Mouse (Mus musculus) liver, embryonic 11.5 days (tissue): ENCODE measurements around the gene Anxa2. TPM values are rescaled to one million over a fixed set of nuclear protein-coding genes. Genes with fewer than 3 reads are reported as not detected.

Experiments
- ATAC-seq: fragments of 200-750 bp; cut with Nextera tagmentation; replicated peaks from 2 replicates; pipeline ENCODE4 v1.8.0; 2017; ENCODE audit warnings: moderate number of reproducible peaks, mild to moderate bottlenecking, moderate TSS enrichment, moderate library complexity; ENCODE audit not compliant: low FRiP score
- DNase-seq: peaks from one replicate; pipeline ENCODE4 v3.0.0-alpha.2; 2017; ENCODE audit warnings: low spot score
- H3K27ac ChIP-seq: fragments of 300-500 bp; sonication (generic); 2 replicates; pipeline ENCODE4 v1.5.1; 2014; ENCODE audit warnings: mild to moderate bottlenecking, low read depth, low read length, control low read depth
- H3K27me3 ChIP-seq: fragments of 300-500 bp; sonication (generic); replicated peaks from 2 replicates; pipeline ENCODE4 v1.6.1; 2014; ENCODE audit warnings: low read length, mixed read lengths; ENCODE audit not compliant: control insufficient read depth, insufficient read depth
- H3K36me3 ChIP-seq: fragments of 300-500 bp; sonication (generic); 2 replicates; pipeline ENCODE4 v1.6.1; 2014; ENCODE audit warnings: mild to moderate bottlenecking, low read length, moderate library complexity, mixed read lengths; ENCODE audit not compliant: control insufficient read depth, insufficient read depth
- H3K4me1 ChIP-seq: fragments of 300-500 bp; sonication (generic); replicated peaks from 2 replicates; pipeline ENCODE4 v1.6.1; 2014; ENCODE audit warnings: low read length, mixed read lengths; ENCODE audit not compliant: control insufficient read depth, insufficient read depth
- H3K4me2 ChIP-seq: fragments of 300-500 bp; sonication (generic); 2 replicates; pipeline ENCODE4 v1.6.1; 2014; ENCODE audit warnings: mild to moderate bottlenecking, control low read depth, moderate library complexity
- H3K4me3 ChIP-seq: fragments of 300-500 bp; sonication (generic); 2 replicates; pipeline ENCODE4 v1.5.1; 2014; ENCODE audit warnings: low read depth, low read length, control low read depth
- H3K9ac ChIP-seq: fragments of 300-500 bp; sonication (generic); 2 replicates; pipeline ENCODE4 v1.6.1; 2014; ENCODE audit warnings: low read depth, low read length, control low read depth
- H3K9me3 ChIP-seq: fragments of 300-500 bp; sonication (generic); 2 replicates; pipeline ENCODE4 v1.6.1; 2016; ENCODE audit warnings: low read length, inconsistent platforms, mixed read lengths; ENCODE audit not compliant: control insufficient read depth
- whole genome bisulfite sequencing: fragments of 180-500 bp; shearing (Covaris S2); extraction: QIAGEN DNeasy Blood & Tissue Kit; methylation state at CpG from one replicate; pipeline ENCODE4 v1.1.7; 2014; 5-methylcytosine and 5-hydroxymethylcytosine counted together
- polyA plus RNA-seq: library from polyadenylated mRNA; unstranded; fragments of >200 nt; fragmentation: Nextera tagmentation; extraction: Ambion mirVana; gene quantifications from 2 replicates; pipeline ENCODE4 v1.2.1, GENCODE M21; 2014

Anxa2 gene
- polyA plus RNA-seq, 1 experiment from 2014 or later, result 159 TPM

DNA sequence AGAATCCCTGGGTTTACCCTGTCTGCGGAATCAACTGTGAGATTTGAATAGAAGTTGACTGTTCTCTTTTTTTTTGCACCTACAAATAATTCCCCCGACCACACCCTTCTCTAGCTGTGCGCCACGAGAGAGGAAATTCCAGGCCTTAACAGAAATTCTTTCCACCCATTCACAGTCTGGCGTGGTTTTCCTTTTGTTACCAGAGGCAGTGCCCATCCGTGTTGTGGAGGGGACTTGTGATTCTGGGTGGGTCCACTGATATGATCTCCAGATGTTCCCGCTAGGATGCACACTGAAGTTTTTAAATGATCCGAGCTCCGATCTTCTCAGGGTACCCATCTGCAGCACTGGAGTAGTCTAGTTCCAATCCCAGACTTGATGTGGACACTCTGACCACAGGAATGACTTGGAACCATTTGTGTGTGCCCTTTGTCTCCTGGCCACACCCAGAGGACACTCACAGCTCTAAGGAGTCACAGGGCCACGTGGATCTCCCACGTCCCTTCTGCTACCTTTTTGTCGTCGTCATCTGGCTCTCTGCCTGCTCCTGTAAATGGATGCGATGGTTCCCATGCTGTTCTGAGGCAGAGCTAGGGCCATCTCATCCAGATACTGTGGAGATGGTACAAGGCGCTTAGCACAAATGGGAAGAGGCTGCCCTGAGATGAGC, 3.1 kb downstream of the Anxa2 start:
- H3K4me2 ChIP-seq, result no peak overlapping the region
- 79% methylated on average over 15 of the region's 15 CpGs for WGBS
- no peak for ATAC-seq
- H3K4me3 ChIP-seq, result no peak overlapping the region
- H3K27me3 ChIP-seq, result peaks cover 16% of the 10 kb centered on the region; the same call in 1 of the 2 replicates
- H3K27ac ChIP-seq, result no peak overlapping the region
- H3K9me3 ChIP-seq, result no peaks in the 10 kb centered on the region
- H3K9ac ChIP-seq, result no peak overlapping the region
- no peaks in the 10 kb centered on the region for H3K36me3 ChIP-seq
- no peak for DNase-seq
- peaks cover 38% of the 10 kb centered on the region for H3K4me1 ChIP-seq

DNA sequence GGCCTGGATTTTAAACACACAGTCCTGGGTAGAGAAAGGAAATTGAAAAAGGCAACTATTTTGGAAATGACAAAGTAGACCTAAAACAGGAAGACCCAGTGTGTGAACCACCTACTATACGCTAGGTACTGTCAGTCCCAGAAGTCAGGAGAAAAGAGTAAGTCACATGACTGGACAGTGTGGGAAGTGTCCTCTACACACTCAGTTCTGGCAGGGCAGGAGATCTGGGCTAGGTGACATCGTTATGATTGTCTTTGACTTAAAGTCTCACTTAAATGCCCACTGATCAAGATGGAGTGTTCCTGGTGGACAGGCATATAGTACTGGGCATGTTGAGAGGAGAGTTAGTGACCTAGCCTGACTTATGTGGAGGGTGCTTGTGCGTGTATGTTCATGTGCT, 3.7 kb downstream of the Anxa2 start:
- H3K4me3 ChIP-seq, result no peak overlapping the region
- no peak for DNase-seq
- peaks cover 16% of the 10 kb centered on the region; the same call in 1 of the 2 replicates for H3K27me3 ChIP-seq
- H3K4me2 ChIP-seq, result no peak overlapping the region
- H3K36me3 ChIP-seq, result no peaks in the 10 kb centered on the region
- no peaks in the 10 kb centered on the region for H3K9me3 ChIP-seq
- H3K9ac ChIP-seq, result no peak overlapping the region
- 79% methylated on average over 3 of the region's 3 CpGs for WGBS
- peaks cover 38% of the 10 kb centered on the region for H3K4me1 ChIP-seq
- no peak overlapping the region for H3K27ac ChIP-seq
- no peak for ATAC-seq

DNA sequence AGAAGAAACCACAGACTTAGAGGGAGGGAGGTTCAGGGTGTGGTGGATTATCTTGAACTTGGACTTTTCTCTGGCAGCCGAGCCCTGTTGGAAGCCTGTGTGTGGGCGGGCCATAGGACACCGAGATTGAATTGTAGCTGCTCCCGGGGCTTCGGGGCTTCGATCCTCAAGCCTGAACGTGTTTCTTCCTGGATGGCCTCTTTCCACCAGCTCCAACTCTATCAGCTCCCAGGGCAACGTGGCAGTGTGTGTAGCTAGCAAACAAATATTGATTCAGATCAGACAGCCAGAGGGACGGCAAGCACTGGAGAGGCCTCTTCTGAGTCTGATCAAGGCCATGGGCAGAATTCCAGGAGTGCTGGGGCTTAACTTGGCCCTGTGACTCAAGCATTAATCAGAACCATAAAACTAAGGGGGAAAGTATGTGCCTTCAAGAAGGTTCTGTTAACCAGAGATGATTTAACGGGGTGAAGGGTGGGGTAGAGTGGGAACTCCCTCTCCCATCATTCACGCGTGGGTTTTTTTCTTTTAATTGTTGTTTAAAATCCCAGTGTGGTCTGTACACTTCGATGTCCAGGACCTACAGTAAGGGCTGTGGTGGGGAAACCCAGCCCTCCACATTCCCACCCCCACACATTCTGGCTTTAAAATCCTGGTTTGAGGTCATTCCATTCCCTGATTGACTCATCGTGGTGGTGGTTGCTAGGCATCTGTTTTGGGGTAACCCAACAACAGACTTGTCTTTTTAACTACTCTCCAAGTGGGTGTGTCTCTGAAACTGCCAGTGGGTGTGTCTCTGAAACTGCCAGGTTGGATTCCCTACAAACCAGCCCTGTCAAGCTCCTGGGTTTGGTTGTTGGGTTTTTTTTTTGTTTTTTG, 4.6 kb downstream of the Anxa2 start:
- H3K36me3 ChIP-seq, result no peaks in the 10 kb centered on the region
- DNase-seq (no peak), ATAC-seq (no peak)
- WGBS, result 60% methylated on average over 14 of the region's 14 CpGs
- no peaks in the 10 kb centered on the region for H3K9me3 ChIP-seq
- H3K27me3 ChIP-seq, result peaks cover 16% of the 10 kb centered on the region; the same call in 1 of the 2 replicates
- no peak overlapping the region for H3K4me3 ChIP-seq
- H3K9ac ChIP-seq, result no peak overlapping the region
- peak overlapping the region; percentile 64 for H3K27ac ChIP-seq
- peaks cover 38% of the 10 kb centered on the region for H3K4me1 ChIP-seq
- H3K4me2 ChIP-seq, result no peak overlapping the region

DNA sequence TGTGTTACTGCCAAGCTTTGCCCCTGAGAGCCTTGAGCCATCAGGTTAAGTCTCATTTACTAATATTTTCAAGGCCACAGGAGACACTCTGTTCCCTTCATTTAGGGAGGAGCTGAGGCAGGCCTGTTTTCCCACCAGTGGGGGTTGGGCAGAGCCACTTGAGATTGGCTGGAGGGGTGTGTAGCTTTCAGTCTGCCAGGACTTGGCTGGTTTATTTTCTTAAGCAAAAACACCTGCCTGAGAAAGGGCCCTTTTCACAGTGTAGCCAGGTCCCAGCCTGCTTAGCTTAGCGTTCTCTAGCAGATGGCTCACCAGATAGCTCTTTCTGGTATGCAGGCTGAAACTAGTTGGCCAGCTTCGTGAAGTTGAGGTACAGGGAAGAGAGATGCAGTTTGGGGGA, 5.6 kb downstream of the Anxa2 start:
- DNase-seq, result no peak
- H3K4me1 ChIP-seq, result peaks cover 30% of the 10 kb centered on the region
- no peak overlapping the region for H3K9ac ChIP-seq
- H3K36me3 ChIP-seq, result no peaks in the 10 kb centered on the region
- H3K4me3 ChIP-seq, result no peak overlapping the region
- no peak overlapping the region for H3K27ac ChIP-seq
- 0 out of 2 replicates have a peak, but pooled peaks have one; percentile 30 for ATAC-seq
- H3K27me3 ChIP-seq, result peaks cover 8% of the 10 kb centered on the region; the same call in 1 of the 2 replicates
- WGBS, result 45% methylated on average over 2 of the region's 2 CpGs
- H3K9me3 ChIP-seq, result no peaks in the 10 kb centered on the region
- H3K4me2 ChIP-seq, result no peak overlapping the region

DNA sequence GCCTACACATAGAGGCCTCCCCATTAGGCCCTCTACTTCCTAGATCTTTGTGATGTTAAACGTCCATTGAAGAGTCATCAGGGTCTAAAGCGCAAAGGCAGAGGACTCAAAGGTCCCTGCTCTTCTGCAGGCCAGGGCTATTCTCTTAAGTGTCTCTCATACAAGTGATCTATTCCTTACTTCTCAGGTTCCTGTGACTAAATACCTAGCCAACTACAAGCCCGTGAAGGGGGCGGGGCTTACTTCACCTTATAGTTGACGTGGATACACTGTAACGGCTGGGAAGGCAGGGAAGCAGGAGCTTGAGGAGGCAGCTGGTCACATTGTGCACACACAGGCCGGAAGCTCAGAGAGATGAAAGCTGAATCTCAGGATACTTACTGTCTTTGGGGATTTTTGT, 6.5 kb downstream of the Anxa2 start:
- Histone ChIP-seq H3K9ac (no peak overlapping the region), H3K9me3 (no peaks in the 10 kb centered on the region), H3K4me3 (no peak overlapping the region), H3K27ac (no peak overlapping the region), H3K4me2 (no peak overlapping the region), H3K4me1 (peaks cover 26% of the 10 kb centered on the region), H3K36me3 (no peaks in the 10 kb centered on the region), H3K27me3 (peaks cover 7% of the 10 kb centered on the region; the same call in 1 of the 2 replicates)
- WGBS, result 86% methylated on average over 7 of the region's 7 CpGs
- ATAC-seq (no peak), DNase-seq (no peak)

DNA sequence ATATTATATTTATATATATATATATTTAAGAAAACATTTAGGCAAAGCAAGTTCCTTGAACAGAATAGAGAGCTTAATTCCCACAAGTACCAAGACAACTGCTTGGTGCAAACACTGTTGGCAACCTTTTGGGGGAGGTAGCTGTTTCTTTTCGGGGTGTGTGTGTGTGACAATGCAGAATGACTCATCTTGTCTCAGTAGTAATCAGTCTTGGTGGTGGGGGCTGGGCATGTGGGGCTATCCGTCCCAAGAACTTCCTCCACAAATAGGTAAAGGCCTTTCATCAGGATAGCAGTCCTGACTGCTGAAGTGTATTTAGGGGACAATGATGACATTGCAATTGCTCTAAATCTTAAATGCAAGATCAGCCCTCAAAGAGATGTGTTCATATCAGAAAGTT, 9.6 kb downstream of the Anxa2 start:
- Histone ChIP-seq H3K4me2 (no peak overlapping the region), H3K4me1 (peaks cover 7% of the 10 kb centered on the region), H3K36me3 (no peaks in the 10 kb centered on the region), H3K4me3 (no peak overlapping the region), H3K9me3 (no peaks in the 10 kb centered on the region), H3K9ac (no peak overlapping the region), H3K27me3 (no peaks in the 10 kb centered on the region), H3K27ac (no peak overlapping the region)
- WGBS, result 48% methylated on average over 2 of the region's 2 CpGs
- ATAC-seq (no peak), DNase-seq (no peak)

DNA sequence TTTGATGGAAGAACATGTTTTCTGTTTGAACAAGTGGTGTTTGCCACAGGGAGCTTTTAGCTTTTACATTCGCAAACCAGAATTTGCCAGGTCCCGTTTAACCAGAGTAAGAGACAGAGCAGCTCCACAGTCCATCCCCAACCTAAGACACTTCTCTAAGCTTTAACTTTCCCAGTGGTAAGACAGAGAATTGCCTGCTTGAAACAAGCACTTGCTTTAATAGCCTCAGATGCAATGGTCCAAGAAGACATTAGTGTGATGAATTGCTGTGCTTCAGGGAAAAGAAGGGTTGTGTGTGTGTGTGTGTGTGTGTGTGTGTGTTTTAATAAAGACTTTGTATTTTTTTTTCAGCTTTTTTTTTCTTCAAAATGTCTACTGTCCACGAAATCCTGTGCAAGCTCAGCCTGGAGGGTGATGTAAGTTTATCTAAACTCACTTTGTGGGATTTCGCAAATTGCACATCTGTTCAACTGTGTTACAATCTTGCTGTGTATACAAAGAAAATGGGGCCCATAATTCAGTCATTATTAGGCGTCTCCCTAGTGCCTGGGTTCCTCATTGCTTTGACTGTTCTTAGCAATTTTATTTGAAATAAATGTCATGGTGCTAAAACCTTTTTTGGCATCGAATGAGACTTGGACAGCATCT, 10.8 kb downstream of the Anxa2 start:
- Histone ChIP-seq H3K27ac (no peak overlapping the region), H3K9ac (no peak overlapping the region), H3K4me2 (no peak overlapping the region), H3K4me3 (no peak overlapping the region), H3K36me3 (no peaks in the 10 kb centered on the region), H3K4me1 (peaks cover 3% of the 10 kb centered on the region; the same call in 1 of the 2 replicates), H3K9me3 (no peaks in the 10 kb centered on the region), H3K27me3 (no peaks in the 10 kb centered on the region)
- DNase-seq (no peak), ATAC-seq (no peak)
- 81% methylated on average over 6 of the region's 6 CpGs for WGBS

DNA sequence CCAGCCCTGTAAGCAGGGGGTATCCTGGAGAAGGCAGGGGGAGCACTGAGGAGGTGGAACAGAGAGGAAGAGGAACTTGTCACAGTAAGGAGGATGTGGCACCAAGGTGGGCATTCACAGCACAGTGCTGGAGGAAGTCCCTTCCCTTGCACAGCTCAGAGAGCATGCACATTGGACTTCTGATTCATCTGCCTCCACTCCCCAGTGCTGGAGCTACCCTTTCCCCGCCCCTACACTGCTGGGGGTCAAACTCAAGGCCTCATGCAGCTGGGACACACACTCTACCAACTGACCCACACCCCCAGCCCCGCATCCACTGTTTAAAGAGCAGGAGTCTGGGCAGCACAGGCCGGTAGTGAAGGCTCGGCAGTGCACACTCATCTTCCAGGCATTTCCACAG, 12.7 kb downstream of the Anxa2 start:
- 0 out of 2 replicates have a peak, but pooled peaks have one; percentile 36 for ATAC-seq
- Histone ChIP-seq H3K4me3 (no peak overlapping the region), H3K4me2 (no peak overlapping the region), H3K27me3 (no peaks in the 10 kb centered on the region), H3K4me1 (peaks cover 3% of the 10 kb centered on the region; the same call in 1 of the 2 replicates), H3K27ac (no peak overlapping the region), H3K9me3 (no peaks in the 10 kb centered on the region), H3K36me3 (no peaks in the 10 kb centered on the region), H3K9ac (no peak overlapping the region)
- DNase-seq, result no peak
- 69% methylated on average over 4 of the region's 4 CpGs for WGBS
